Mouse (Mus musculus) lung, embryonic 14.5 days (tissue): ENCODE measurements around the gene Gpsm3. TPM values are rescaled to one million over a fixed set of nuclear protein-coding genes. Genes with fewer than 3 reads are reported as not detected.

Source experiments
- ATAC-seq: fragments of 200-750 bp; cut with Nextera tagmentation; 2 replicates; pipeline ENCODE4 v1.8.0; 2017; ENCODE audit warnings: mild to moderate bottlenecking, moderate TSS enrichment, moderate library complexity; ENCODE audit not compliant: insufficient read depth
- DNase-seq: peaks from one replicate; pipeline ENCODE4 v3.0.0-alpha.2; 2015
- H3K27ac ChIP-seq: fragments of 300-500 bp; sonication (generic); 2 replicates; pipeline ENCODE4 v1.5.1; 2014; ENCODE audit warnings: low read depth, mild to moderate bottlenecking, moderate library complexity
- H3K27me3 ChIP-seq: fragments of 300-500 bp; sonication (generic); 2 replicates; pipeline ENCODE4 v1.6.1; 2014; ENCODE audit warnings: low read length, control low read depth; ENCODE audit not compliant: insufficient read depth
- H3K36me3 ChIP-seq: fragments of 300-500 bp; sonication (generic); 2 replicates; pipeline ENCODE4 v1.6.1; 2014; ENCODE audit warnings: control low read depth; ENCODE audit not compliant: insufficient read depth
- H3K4me1 ChIP-seq: fragments of 300-500 bp; sonication (generic); 2 replicates; pipeline ENCODE4 v1.6.1; 2014; ENCODE audit warnings: antibody characterized with exemption, control low read depth; ENCODE audit not compliant: insufficient read depth
- H3K4me2 ChIP-seq: fragments of 300-500 bp; sonication (generic); 2 replicates; pipeline ENCODE4 v1.6.1; 2014; ENCODE audit warnings: mild to moderate bottlenecking
- H3K4me3 ChIP-seq: fragments of 300-500 bp; sonication (generic); 2 replicates; pipeline ENCODE4 v1.5.1; 2014; ENCODE audit warnings: low read depth, low read length
- H3K9ac ChIP-seq: fragments of 300-500 bp; sonication (generic); 2 replicates; pipeline ENCODE4 v1.6.1; 2014
- H3K9me3 ChIP-seq: fragments of 300-500 bp; sonication (generic); 2 replicates; pipeline ENCODE4 v1.6.1; 2016; ENCODE audit warnings: low read depth, low read length, control low read depth
- CTCF ChIP-seq: IDR thresholded peaks from 2 replicates; pipeline ENCODE4 v1.5.1; 2016; ENCODE audit warnings: antibody characterized with exemption, low read depth
- WGBS: fragments of 180-500 bp; shearing (Covaris S2); extraction: QIAGEN DNeasy Blood & Tissue Kit; methylation state at CpG from one replicate; pipeline ENCODE4 v1.1.7; 2014; 5-methylcytosine and 5-hydroxymethylcytosine counted together
- polyA plus RNA-seq: library from polyadenylated mRNA; unstranded; fragments of >200 nt; fragmentation: Nextera tagmentation; extraction: Ambion mirVana; gene quantifications from 2 replicates; pipeline ENCODE4 v1.2.1, GENCODE M21; 2014

Gpsm3 gene
- polyA plus RNA-seq, 1 experiment from 2014 or later: 14.5 TPM

DNA sequence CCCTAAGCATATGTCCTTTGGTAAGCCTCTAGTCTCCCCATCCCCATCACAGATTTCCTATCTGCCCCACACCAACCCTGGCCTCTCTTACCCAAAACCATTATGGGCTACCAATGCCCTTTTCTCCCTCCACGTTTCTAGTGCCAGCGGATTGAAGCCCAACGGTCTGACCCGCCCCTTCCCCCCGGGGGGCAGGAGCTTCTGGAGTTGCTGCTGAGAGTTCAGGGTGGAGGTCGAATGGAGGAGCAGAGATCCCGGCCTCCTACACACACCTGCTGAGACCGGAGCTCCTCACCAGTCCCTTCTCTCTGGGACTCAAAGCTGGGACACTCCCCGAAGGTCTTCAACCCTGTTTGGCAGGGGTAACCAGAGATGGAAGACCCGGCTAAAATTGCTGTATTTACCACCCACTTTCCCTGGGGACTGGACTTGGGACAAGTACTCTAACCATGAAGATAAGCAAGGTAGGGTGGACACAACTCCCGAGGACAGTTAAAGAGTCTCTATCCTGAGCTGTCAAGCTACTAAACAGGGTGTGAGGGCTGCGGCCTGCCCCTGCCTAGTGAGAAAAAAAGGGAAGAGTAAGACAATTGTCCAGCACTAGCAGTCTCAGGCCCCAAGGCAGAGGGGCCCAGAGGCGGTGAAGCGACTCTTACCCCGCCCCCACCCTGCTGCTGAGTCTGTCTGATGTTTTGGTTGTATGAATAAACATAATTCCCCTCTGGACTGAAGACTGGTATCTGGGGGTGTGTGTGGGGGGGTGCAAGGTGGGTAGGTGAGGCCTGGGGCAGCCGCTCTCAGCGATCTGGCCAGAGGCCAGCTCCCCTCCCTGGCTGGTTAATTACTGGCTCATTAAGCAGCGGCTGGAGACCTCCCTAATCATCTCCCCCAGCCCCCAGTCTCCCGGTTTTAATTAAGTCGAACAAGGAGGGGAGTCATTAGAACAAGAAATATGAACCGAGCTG lies 1.7 kb downstream of the Gpsm3 start, which contains the start of gene Pbx2:
TSS of gene Pbx2 (plus strand) at position 238 of the 965 bp plus-strand sequence.
- no peaks in the 10 kb centered on the region for H3K27me3 ChIP-seq
- peaks cover 43% of the 10 kb centered on the region for H3K4me1 ChIP-seq
- 3% methylated on average over 21 of the region's 21 CpGs for WGBS
- ATAC-seq: peak; percentile 6; the same call in 1 of the 2 replicates
- H3K36me3 ChIP-seq: peaks cover 25% of the 10 kb centered on the region
- H3K9me3 ChIP-seq: no peaks in the 10 kb centered on the region
- H3K27ac ChIP-seq: peak within 1 kb of the TSS; percentile 98
- DNase-seq: peak; percentile 59
- H3K4me3 ChIP-seq: peak within 1 kb of the TSS; percentile 87
- H3K9ac ChIP-seq: peak within 1 kb of the TSS; percentile 95
- H3K4me2 ChIP-seq: peak within 1 kb of the TSS; percentile 97
- no peak for TF ChIP-seq CTCF

DNA sequence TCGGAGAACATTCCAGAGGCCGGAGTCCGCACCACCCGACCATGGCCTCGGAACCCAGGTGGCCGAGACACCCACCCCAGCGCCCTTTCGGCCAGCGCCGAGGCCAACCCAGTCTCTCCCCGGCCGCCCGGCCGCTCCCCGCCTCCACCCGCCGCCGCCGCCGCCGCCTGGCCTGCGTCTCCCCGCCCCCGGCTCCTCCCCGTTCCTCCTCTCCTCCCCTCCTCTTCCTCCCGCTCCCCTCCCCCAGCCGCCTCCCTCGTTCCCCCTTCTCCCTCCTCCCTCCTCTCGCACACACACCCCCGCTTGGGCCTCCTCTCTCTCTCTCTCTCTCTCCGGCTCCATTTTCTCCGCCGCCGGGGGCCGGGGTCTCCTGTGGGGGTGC lies 2.4 kb downstream of the Gpsm3 start:
- ATAC-seq (peak; percentile 25), DNase-seq (peak; percentile 88)
- Histone ChIP-seq H3K27ac (peak overlapping the region; percentile 98), H3K4me2 (peak overlapping the region; percentile 97), H3K27me3 (no peaks in the 10 kb centered on the region), H3K9me3 (no peaks in the 10 kb centered on the region), H3K9ac (peak overlapping the region; percentile 95), H3K36me3 (peaks cover 30% of the 10 kb centered on the region), H3K4me3 (peak overlapping the region; percentile 87), H3K4me1 (peaks cover 45% of the 10 kb centered on the region)
- WGBS: under 1% methylated on average over 29 of the region's 35 CpGs
- no peak for TF ChIP-seq CTCF

DNA sequence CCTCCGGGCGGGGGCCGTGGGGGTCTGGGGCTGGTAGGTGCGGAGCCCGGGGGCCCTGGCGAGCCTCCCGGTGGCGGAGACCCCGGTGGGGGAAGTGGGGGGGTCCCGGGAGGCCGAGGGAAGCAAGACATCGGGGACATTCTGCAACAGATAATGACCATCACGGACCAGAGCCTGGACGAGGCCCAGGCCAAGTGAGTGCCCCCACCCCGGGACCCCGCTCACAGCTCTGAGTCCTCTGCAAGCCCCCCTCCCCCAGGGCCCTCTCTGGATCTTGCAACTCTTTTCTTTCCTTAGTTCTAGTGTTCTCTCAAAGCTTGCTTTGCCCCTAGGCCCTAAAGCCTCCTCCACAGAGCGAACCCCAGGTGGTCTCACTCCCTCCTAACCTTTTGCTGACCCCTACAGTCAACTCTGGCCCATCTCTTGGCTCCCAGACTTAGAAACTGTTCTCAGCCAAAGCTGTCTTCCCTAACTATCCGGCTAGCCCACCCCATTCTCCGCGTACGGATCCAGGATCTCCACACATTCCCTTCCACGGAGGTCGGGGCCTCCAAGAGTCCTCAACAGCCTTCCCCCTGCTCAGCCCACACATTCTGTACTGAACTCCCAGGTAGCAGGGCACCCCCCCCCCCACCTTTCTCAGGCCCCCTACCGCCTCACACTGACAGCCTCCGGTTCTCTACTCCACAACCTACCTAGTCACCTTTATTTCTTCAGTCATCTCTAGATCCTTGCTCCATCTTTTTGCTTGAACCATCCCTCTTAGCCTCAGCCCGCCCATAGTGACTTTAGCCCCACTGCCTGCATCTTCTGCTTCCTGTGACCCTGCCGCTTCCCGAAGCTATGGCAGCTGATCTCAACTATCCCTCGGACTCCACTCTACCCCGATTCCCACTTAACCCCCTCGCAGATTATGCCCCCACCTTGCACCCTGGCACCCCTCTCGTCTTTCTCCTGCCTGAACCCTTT lies 3.3 kb downstream of the Gpsm3 start:
- Histone ChIP-seq H3K4me3 (peak overlapping the region; percentile 87), H3K9me3 (no peaks in the 10 kb centered on the region), H3K9ac (peak overlapping the region; percentile 95), H3K4me2 (peak overlapping the region; percentile 97), H3K27ac (peak overlapping the region; percentile 98), H3K36me3 (peaks cover 30% of the 10 kb centered on the region), H3K4me1 (peaks cover 49% of the 10 kb centered on the region), H3K27me3 (no peaks in the 10 kb centered on the region)
- ATAC-seq (peak; percentile 11; the same call in 1 of the 2 replicates), DNase-seq (peak; percentile 66)
- 1% methylated on average over 32 of the region's 32 CpGs for WGBS
- TF ChIP-seq CTCF: no peak

DNA sequence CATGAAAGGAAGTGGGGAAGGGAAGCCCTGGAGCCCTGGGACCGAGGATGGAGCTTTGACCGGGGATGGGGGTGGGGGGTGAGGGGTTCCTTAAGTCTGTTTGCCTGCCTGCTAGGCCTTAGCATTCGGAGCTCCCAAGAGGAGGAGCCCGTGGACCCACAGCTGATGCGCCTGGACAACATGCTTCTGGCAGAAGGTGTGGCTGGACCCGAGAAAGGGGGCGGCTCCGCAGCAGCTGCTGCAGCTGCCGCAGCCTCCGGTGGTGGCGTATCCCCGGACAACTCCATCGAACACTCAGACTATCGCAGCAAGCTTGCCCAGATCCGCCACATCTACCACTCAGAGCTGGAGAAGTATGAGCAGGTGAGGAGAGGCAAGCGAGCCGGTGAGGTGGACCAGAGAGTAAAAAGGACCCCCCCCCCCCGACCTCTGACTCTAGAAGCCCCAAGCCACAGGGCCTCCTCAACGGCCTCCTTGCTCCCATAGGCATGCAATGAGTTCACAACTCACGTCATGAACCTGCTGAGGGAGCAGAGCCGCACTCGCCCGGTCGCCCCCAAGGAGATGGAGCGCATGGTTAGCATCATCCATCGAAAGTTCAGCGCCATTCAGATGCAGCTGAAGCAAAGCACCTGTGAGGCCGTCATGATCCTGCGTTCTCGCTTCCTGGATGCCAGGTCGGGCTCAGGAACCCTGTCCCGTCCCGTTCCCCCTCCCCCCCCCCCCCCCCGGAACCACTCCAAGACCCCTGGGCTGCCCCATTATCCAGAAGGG lies 4.3 kb downstream of the Gpsm3 start:
- Histone ChIP-seq H3K9me3 (no peaks in the 10 kb centered on the region), H3K9ac (peak overlapping the region; percentile 95), H3K4me2 (peak overlapping the region; percentile 97), H3K27ac (no peak overlapping the region), H3K4me3 (peak overlapping the region; percentile 87), H3K4me1 (peaks cover 48% of the 10 kb centered on the region), H3K36me3 (peaks cover 30% of the 10 kb centered on the region), H3K27me3 (no peaks in the 10 kb centered on the region)
- WGBS: 37% methylated on average over 31 of the region's 34 CpGs
- no peak for ATAC-seq
- DNase-seq: peak; percentile 68
- TF ChIP-seq CTCF: peak; percentile 17; the same call in 1 of the 2 replicates

DNA sequence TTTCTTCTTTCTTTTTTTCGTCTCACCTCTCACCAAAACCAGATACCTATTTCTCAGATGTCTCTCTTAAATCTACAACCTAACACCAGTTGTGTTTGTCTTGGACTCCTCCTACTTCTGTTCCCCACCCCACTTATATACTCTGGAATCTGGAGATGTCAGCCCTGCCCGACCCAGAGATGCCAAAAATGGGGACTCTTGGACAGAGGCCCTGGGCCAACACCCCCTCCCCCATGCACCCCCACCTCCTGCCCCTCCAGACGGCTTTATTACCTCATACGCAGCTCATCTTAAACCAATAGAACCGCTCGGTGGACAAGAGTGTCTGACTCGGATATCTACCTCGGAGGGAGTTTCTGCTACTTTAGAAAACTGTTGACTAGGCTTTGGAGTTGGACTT lies 6.5 kb downstream of the Gpsm3 start:
- WGBS: 48% methylated on average over 8 of the region's 8 CpGs
- H3K36me3 ChIP-seq: peaks cover 43% of the 10 kb centered on the region
- H3K4me2 ChIP-seq: no peak overlapping the region
- H3K27me3 ChIP-seq: no peaks in the 10 kb centered on the region
- H3K27ac ChIP-seq: no peak overlapping the region
- H3K4me1 ChIP-seq: peaks cover 28% of the 10 kb centered on the region
- H3K9me3 ChIP-seq: no peaks in the 10 kb centered on the region
- DNase-seq (no peak), ATAC-seq (no peak)
- no peak overlapping the region for H3K4me3 ChIP-seq
- no peak overlapping the region for H3K9ac ChIP-seq
- TF ChIP-seq CTCF: no peak

DNA sequence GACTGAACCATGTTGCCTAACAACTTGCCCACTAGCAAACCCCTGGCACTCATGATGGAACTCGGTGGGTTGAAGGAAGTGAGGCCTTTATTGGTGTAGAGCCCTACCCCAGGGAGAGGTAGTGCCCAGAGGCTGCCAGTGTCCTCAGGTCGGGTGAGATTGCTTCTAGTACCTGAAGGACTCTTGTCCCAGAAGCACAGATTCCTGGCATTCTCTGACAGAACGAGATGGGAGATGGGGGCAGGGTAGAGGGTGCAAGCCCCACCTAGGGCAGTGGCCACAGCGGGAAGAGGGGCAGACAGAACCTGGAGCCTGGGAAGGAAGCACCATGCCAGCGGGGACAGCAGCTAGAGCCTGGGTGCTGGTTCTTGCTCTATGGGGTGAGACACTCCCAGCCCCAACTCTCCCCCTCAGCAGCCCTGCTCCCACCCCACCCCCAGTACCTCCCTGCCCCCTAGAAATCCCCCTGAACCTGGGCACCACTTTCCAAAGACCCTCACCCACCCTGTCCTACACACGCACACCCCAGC lies 8.0 kb downstream of the Gpsm3 start, which contains the start of gene Ager:
TSS of gene Ager (plus strand) at position 297 of the 530 bp plus-strand sequence.
- peak within 1 kb of the TSS; percentile 65 for H3K27ac ChIP-seq

More for the DNA sequence above, 8.0 kb downstream of the Gpsm3 start, which contains the start of gene Ager:
- peak within 1 kb of the TSS; percentile 51 for H3K9ac ChIP-seq
- TF ChIP-seq CTCF: no peak
- no peaks in the 10 kb centered on the region for H3K27me3 ChIP-seq
- DNase-seq (peak; percentile 59), ATAC-seq (peak; percentile 20; the same call in 1 of the 2 replicates)
- peaks cover 51% of the 10 kb centered on the region for H3K36me3 ChIP-seq
- H3K9me3 ChIP-seq: no peaks in the 10 kb centered on the region
- peaks cover 24% of the 10 kb centered on the region for H3K4me1 ChIP-seq
- H3K4me2 ChIP-seq: peak within 1 kb of the TSS; percentile 45
- 0 out of 2 replicates have a peak within 1 kb of the TSS, but pooled peaks have one; percentile 1 for H3K4me3 ChIP-seq
- WGBS: 13% methylated on average over 6 of the region's 6 CpGs
